Comparison of ENCODE assay signal across 8 mouse cellular contexts in genomic region chr5:74126015-74126896, GRCm38 (mm10). TPM values are rescaled to one million over a fixed set of nuclear protein-coding genes. Genes with fewer than 3 reads are reported as not detected.
DNase-seq lines count a peak whose midpoint lies in the region; ATAC-seq and TF ChIP-seq lines count a peak whose summit lies in the region.

No protein-coding gene starts in this region.

- H3K4me1 ChIP-seq in lung, embryonic 14.5 days (ENCODE audit: insufficient read depth) = no peaks in the 10 kb centered on the region; the same call in 1 of the 2 replicates
- no peaks in the 10 kb centered on the region for H3K4me1 ChIP-seq in neural tube, embryonic 15.5 days

- no peaks in the 10 kb centered on the region for H3K36me3 ChIP-seq in lung, embryonic 14.5 days (ENCODE audit: insufficient read depth)
- H3K36me3 ChIP-seq in neural tube, embryonic 15.5 days = no peaks in the 10 kb centered on the region

- no peak for TF ChIP-seq CTCF in lung, embryonic 14.5 days (IDR thresholded peaks at IDR 0.05; ENCODE audit: low read depth)

- intact Hi-C loops in heart, postnatal 36 days (cut with DNase I) = loop anchor here (5.0 kb wide), 1 partner anchor 46 kb away; no protein-coding TSS in a partner anchor

- H3K4me2 ChIP-seq in lung, embryonic 14.5 days = peak overlapping the region; percentile 53
- peak overlapping the region; percentile 52 for H3K4me2 ChIP-seq in neural tube, embryonic 15.5 days

- peak overlapping the region; percentile 33 for H3K4me3 ChIP-seq in lung, embryonic 14.5 days (ENCODE audit: low read depth, low read length)
- H3K4me3 ChIP-seq in neural tube, embryonic 15.5 days (replicated peaks) = peak overlapping the region; percentile 38

- DNase-seq in T-cell, adult 2 months (ENCODE audit: low spot score) = peak; percentile 60
- peak; percentile 60 for DNase-seq in cerebellum, adult 9-10 months
- DNase-seq in forelimb bud, embryonic 11.5 days (ENCODE audit: low read depth, low spot score) = peak; percentile 72
- DNase-seq in heart, postnatal 36 days = peak; percentile 75 to 80
- DNase-seq in layer of hippocampus, adult 8-10 months (ENCODE audit: low spot score in 2 of 2) = peak; percentile 13 to 54
- peak; percentile 84 for DNase-seq in lung, embryonic 14.5 days
- DNase-seq in testis, postnatal 14 days (ENCODE audit: low spot score) = peak; percentile 83

- H3K27ac ChIP-seq in lung, embryonic 14.5 days (ENCODE audit: low read depth) = no peak overlapping the region
- H3K27ac ChIP-seq in neural tube, embryonic 15.5 days (replicated peaks) = no peak overlapping the region

- no peaks in the 10 kb centered on the region for H3K27me3 ChIP-seq in lung, embryonic 14.5 days (ENCODE audit: insufficient read depth, low read length)
- H3K27me3 ChIP-seq in neural tube, embryonic 15.5 days (replicated peaks) = no peaks in the 10 kb centered on the region

- WGBS in lung, embryonic 14.5 days = 65% methylated on average over 32 of the region's 32 CpGs
- 68% methylated on average over 32 of the region's 32 CpGs for whole genome bisulfite sequencing in neural tube, embryonic 15.5 days

- ATAC-seq in lung, embryonic 14.5 days (ENCODE audit: insufficient read depth) = peak; percentile 96
- ATAC-seq in neural tube, embryonic 15.5 days (ENCODE audit: low FRiP score) = peak; percentile 94

- no peaks in the 10 kb centered on the region for H3K9me3 ChIP-seq in lung, embryonic 14.5 days (ENCODE audit: low read depth, low read length)
- no peaks in the 10 kb centered on the region for H3K9me3 ChIP-seq in neural tube, embryonic 15.5 days (replicated peaks)

- H3K9ac ChIP-seq in lung, embryonic 14.5 days = no peak overlapping the region
- H3K9ac ChIP-seq in neural tube, embryonic 15.5 days (replicated peaks) = no peak overlapping the region

RNA-seq across cellular contexts. Expression of gene Usp46, which starts 58.0 kb away (rescaled TPM):
- total RNA-seq in heart, postnatal 36 days (2021) = 10 to 100 TPM; 35.1 TPM
- 100 to 1,000 TPM; 119 to 153 (median 135) TPM for total RNA-seq in layer of hippocampus, adult 8-10 months (2022)
- 46.8 and 48.6 TPM in 2 replicates for polyA plus RNA-seq in lung, embryonic 14.5 days (2014; fragmentation: Nextera tagmentation; extraction: Ambion mirVana)
- 27.8 and 29.9 TPM in 2 replicates for polyA plus RNA-seq in neural tube, embryonic 15.5 days (2015; fragmentation: Nextera tagmentation; extraction: Ambion mirVana)

Comparison
In these comparisons a context has a peak if more than half of its experiments do, and no peak if none do; other contexts are left out.
1. DNase-seq: peak in every context shown above with its lines; median percentile 84 in lung, embryonic 14.5 days; 83 in testis, postnatal 14 days; 78 in heart, postnatal 36 days; 72 in forelimb bud, embryonic 11.5 days; 60 in T-cell, adult 2 months; 60 in cerebellum, adult 9-10 months; 34 in layer of hippocampus, adult 8-10 months.